Mouse (Mus musculus) layer of hippocampus, adult 9-10 months (tissue): ENCODE results near the gene Parp3.
A peak's percentile ranks its signal among the peaks of the same experiment; 100 is the strongest.
"Not testable (repeated sequence)": the region's sequence is repeated elsewhere in the genome, so short reads cannot be mapped to it uniquely, and the experiment has no call there.

ENCODE experiments used
- DNase-seq: peaks from one replicate; pipeline ENCODE4 v3.0.0; 2022; ENCODE audit warnings: low spot score

The Parp3 gene

DNA sequence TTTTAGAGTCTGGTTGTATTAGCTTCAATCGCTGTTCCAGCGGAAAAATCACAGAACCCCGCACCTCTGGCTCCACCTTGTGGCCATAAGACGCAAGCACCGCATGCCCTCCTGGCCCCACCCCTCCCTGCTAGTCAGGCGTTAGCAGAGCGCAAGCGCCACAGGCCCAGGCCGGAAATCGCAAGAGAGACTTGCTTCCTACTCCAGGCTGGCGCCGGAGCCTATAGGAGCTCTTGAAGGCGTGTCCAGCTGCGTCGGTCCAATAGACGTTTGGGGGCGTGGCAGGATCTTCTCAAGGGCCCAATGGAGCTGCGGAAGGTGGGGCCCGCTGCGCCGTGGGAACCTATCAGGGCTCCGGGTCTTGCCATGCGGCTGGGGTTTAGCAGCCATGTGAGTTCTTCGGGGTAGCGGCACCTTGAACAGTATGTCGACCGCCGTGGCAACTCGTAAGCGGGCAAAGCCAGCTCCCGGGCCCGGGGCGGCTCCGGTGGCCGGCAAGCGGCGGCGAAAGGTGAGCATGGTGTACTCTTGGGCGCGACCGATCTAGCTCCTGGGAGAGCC, at the start of gene Parp3:
Gene Parp3 (minus strand): TSS at position 26 of the 561 bp plus-strand sequence.
- peak; percentile 98 for DNase-seq

GRCm38 (mm10) chr9:106519909-106520308, 43.2 kb upstream of the Parp3 start:
- no peak for DNase-seq

- DNase-seq: no peak
These were observed 42.7 kb upstream of the Parp3 start for GRCm38 (mm10) chr9:106519433-106519832.

GRCm38 (mm10) chr9:106514273-106514672, 37.5 kb upstream of the Parp3 start, which contains the start of gene Iqcf5:
Gene Iqcf5 (plus strand): TSS chr9:106514573.
- DNase-seq: no peak

DNA sequence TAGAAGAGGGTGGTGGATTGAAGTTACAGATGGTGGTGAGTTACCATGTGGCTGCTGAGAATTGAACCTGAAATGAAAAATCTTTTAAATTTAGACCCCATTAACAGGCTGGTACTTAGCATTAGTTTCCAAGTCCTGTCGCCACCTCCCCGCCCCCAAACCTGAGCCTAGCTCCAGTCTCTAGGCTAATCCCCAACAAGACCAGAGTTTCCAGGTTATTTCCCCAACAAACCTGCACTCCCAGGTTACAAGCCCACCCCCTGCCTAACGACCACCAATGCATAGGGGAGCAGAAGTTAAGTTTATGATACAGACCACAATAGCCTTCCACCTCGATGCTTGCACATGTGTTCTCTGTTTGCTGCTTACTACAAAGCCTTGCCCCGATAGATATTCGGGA, 36.8 kb upstream of the Parp3 start:
- DNase-seq: no peak

DNA sequence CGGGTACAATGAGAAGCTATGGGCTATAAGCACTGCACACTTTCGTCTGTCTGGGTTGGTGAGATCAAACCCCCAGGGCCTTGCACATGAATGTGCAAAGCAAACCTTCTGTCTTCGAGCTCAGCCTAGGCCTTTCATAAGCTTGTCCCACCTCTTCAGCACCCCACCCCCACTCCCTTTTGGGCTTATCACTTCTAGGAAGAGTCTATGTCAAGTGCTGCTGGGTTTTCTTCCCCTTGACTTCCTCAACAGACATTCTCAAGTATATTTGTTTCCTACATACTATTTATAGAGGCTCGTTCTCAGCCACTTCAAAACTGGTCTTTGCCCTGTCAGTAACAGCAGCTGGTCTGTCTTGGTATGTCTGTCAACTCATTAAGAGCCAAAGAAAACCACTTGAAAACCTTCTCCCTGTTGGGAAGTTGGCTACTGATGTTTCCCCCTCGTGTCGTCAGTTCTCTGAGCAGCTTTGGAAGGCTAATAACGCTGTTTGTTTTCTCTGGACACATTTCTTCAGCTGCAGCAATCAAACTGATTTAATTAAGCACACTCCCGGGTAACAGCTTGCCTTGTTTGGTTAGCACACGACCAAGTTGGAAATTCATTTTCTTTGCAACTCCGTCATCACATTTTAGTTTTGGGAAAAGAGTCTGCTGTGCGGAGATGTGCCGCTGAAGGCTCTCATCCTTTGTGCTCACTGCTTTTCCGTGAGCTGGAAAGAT, 36.1 kb upstream of the Parp3 start:
- DNase-seq: no peak

GRCm38 (mm10) chr9:106509356-106509755, 32.6 kb upstream of the Parp3 start:
- peak; percentile 52 for DNase-seq

GRCm38 (mm10) chr9:106504246-106504645, 27.5 kb upstream of the Parp3 start:
- DNase-seq: no peak

DNA sequence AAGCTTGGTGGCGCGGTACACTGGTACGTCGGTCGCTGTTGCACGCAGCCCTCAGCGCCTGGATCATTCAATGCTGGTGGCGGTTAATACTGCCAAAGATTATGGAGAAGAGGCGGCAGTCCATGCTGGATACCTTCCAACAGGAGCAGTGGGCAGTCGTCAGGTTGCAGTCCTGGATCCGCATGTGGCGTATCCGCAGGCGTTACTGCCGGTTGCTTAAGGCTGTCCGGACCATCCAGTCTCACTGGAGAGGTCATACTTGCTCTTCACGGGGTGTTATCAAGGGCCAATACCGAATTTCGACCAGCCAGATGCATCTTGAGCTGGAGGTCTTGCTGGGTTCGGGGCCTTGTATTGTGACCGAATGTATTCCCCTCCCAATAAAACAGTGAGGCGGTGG, 25.1 kb upstream of the Parp3 start:
- DNase-seq: no peak

DNA sequence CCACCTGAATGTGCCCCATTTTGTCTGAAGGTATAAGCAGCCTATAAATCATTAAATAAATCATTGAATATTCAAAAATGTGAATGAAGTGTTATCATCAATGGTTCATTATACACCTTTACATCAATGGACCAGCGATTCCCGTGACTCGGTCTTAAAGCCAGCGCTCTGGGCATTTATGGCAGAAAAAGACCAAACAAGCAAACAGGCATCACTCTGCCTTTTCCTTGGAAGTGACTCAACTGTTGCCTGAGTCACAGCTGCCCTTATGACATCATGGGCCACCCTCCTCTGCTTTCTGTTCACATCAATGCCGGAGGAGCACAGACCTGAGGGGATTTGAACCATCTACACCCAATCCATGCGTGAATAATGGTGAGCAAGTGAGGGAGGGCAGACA, 22.9 kb upstream of the Parp3 start, which contains the start of gene Iqcf1:
Gene Iqcf1 (plus strand): TSS at position 301 of the 400 bp plus-strand sequence.
- DNase-seq: no peak

DNA sequence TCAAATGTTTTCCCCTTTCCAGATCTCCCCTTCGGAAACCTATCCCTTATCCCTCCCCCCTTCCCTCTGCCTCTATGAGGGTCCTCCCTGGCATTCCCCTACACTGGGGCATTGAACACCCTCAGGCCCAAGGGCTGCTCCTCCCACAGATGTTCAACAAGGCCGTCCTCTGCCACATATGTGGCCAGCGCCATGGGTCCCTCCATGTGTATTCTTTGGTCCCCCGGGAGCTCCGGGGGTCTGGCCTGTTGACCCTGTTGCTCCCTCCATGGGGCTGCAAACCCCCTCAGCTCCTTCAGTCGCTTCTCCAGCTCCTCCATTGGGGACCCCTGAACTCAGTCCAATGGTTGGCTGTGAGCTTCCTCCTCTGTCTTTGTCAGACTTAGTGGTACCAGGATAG, 10.9 kb upstream of the Parp3 start:
- DNase-seq: not testable (repeated sequence)

GRCm38 (mm10) chr9:106485076-106485475, 8.3 kb upstream of the Parp3 start:
- no peak for DNase-seq

- DNase-seq: no peak
These were observed 6.9 kb upstream of the Parp3 start for GRCm38 (mm10) chr9:106483606-106484005.

DNA sequence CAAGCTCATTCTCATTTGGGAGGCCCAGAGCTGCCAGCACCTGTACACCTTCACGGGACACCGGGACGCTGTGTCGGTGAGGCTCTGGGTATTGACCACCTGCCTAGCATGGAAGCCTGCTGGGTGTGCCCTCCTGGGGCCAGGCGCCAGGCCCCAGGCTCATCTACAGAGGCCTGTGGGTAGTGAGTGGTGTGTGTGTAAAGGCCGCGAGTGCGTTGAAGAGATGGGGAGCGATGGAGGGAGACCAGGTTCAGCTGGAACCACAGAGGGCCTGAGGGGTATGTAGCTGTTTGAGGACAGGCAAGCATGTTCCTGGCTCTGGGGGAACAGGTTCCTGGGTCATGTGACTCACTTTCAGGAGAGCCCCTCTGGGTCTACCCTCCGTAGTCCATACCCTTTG, 6.4 kb upstream of the Parp3 start:
- no peak for DNase-seq

- DNase-seq: no peak
These were observed 5.9 kb upstream of the Parp3 start for GRCm38 (mm10) chr9:106482578-106483115.

GRCm38 (mm10) chr9:106481676-106482075, 4.9 kb upstream of the Parp3 start:
- no peak for DNase-seq

DNA sequence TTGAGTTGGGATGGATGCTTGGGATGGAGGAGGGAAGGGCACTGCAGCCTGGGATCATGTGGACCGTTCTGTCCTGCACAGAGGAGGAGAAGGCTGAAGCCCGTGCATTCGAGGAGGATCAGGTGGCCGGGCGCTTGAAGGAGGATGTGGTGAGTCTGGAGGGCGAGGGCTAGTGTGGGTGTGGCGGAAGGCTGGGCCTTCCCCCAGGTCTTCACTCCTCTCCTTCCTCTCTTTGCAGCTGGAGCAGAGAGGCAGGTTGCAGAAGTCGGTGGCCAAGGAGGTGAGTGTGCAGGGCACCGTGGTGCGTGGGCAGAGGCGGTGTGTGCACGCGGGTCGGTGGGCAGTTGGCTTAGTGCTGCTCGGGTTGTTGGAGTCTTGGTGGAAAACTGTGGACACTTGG, 4.3 kb upstream of the Parp3 start:
- no peak for DNase-seq

- DNase-seq: no peak
These were observed 3.8 kb upstream of the Parp3 start for GRCm38 (mm10) chr9:106480541-106480940.

- DNase-seq: no peak
These were observed 1.4 kb upstream of the Parp3 start for GRCm38 (mm10) chr9:106478101-106478500.

DNA sequence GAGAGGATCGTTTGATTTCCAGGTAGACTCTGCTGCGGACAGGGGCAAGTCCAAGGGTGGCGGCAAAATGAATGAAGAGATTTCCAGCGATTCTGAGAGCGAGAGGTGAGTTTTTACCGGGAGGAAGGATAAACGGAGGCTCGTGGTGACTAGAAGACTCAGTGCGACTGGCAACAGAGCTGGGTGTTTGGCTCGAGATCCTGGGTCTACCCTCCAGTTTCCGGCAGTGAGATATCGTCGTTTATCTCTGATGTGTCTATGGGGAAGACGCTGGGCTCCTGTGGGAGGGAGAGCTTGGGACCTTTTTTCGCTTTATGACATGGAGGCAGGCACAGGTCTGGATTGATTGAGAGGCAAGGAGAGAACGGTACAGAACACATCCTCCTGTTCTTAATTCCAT, 900 bp upstream of the Parp3 start:
- DNase-seq: no peak

DNA sequence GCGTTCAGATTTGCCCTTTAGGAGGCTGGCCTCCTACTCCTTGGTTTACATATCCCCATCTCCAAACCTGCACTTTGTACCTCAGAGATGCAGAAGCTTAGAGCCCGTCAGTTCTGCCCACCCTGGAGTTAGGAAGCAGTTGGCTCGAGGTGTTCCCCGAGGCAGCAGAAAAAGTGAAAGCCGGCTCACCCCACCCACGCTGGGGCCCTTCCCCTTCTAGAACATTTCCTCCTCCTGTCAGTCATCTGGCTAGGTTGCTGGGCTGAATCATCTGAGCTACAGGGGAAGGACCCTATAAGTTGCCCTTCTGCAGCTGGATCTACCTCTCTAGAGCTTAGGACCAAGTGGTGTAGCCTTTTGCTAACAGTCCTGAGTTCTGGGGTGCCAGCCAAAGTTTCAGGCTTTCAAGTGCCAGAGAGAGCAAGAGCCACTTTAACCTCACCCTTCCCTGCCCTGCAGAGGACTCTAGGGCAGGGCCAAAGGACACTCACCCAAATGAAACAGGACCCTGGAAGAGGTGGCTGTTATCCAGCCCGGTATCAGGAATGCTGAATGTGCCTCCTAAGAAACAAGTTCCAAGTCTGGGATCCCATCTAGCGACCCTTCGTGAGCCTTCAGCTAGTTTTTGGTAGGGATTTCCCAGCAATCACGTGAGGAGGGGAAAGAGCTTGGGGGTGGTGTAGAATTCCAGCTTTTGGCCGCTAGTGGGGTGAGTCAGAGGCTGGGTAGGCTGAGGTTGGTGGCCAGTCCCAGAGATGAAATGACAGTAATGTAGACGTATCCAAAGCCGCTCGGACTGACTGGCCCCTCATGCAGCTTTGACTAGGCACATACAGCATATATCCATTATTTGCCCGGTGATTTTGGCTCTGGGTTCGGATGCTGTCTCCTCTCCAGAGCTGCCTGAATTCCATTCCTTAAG, 486 bp downstream of the Parp3 start:
- no peak for DNase-seq

DNA sequence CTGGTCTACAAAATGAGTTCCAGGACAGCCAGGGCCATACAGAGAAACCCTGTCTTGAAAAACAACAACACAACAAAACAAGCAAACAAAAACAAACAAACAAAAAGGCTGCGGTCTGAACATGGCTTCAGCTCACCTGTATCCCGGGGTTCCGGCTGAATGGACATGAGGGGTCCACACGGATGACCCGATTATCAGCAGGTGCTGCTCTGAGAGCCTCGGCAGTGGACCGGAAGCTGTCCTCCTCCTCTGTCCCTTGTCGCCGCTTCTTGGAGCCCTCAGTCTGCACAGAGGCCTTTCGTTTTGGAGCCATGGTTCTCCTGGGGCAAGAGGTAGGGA, 1.1 kb downstream of the Parp3 start, which contains the start of gene Rrp9:
Gene Rrp9 (plus strand): TSS at position 301 of the 339 bp plus-strand sequence.
- no peak for DNase-seq
